Mouse (Mus musculus): ENCODE data around the gene Gata5. TPM values are rescaled to one million over a fixed set of nuclear protein-coding genes. Genes with fewer than 3 reads are reported as not detected.

Gata5 gene
- total and polyA plus RNA-seq, 3 experiments = not detected

DNA sequence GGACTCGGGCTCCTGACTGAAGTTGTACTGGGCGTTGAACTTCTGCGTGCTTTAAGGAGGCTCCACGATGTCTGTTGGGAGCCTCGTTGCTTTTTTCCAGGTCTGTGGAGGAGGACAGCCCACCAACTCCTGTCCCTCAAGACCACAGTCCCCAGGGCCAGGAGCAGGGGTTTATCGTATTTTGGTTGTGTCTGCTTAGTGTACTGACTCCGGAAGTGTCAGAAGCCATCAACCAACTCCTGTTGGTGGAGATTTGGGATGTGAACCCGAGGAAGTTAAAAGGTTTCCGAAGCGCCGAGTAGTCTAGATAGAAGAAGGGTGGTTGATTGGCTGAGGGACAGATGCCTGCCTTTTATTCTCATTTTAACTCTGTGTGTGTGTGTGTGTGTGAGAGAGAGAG lies 5.4 kb upstream of the Gata5 start:
- TF ChIP-seq RAD21 (IDR thresholded peaks at IDR 0.05; ENCODE audit: low read depth, low read length) = no peak
- TF ChIP-seq TCF12 (IDR thresholded peaks at IDR 0.05; ENCODE audit: low read depth, low read length) = no peak
- TF ChIP-seq MAZ (IDR thresholded peaks at IDR 0.05; ENCODE audit: low read depth, low read length) = no peak
- no peak for TF ChIP-seq ZC3H11A (IDR thresholded peaks at IDR 0.05; ENCODE audit: low read depth, low read length)
- no peak for TF ChIP-seq HCFC1 (IDR thresholded peaks at IDR 0.05; ENCODE audit: low read depth, low read length)
- no peak for TF ChIP-seq NRF1 (IDR thresholded peaks at IDR 0.05; ENCODE audit: low read depth, low read length)
- no peak for TF ChIP-seq JUN (IDR thresholded peaks at IDR 0.05; ENCODE audit: insufficient read depth, low read depth, low read length)
- TF ChIP-seq ETS1 (conservative IDR thresholded peaks at IDR 0.05; ENCODE audit: low read depth, low read length) = no peak
- no peak for TF ChIP-seq ZKSCAN1 (IDR thresholded peaks at IDR 0.05; ENCODE audit: borderline replicate concordance, low read depth, low read length)
- TF ChIP-seq E2F4 (IDR thresholded peaks at IDR 0.05; ENCODE audit: insufficient replicate concordance, low read depth, low read length) = no peak
- TF ChIP-seq JUND (conservative IDR thresholded peaks at IDR 0.05; ENCODE audit: low read depth, low read length) = no peak
- no peak for TF ChIP-seq KAT2A (IDR thresholded peaks at IDR 0.05; ENCODE audit: insufficient replicate concordance, low read length)
- no peak for TF ChIP-seq EP300 (IDR thresholded peaks at IDR 0.05; ENCODE audit: low read length)
- Histone ChIP-seq H3K79me2 (replicated peaks; ENCODE audit: control insufficient read depth, extremely low read depth, insufficient read depth, poor library complexity, severe bottlenecking) (no peaks in the 10 kb centered on the region), H3K4me2 (ENCODE audit: insufficient read depth, low read depth, poor library complexity, severe bottlenecking) (no peak overlapping the region), H3K9ac (ENCODE audit: insufficient read depth, low read depth) (no peak overlapping the region), H3K4me1 (ENCODE audit: control insufficient read depth in 1 of 2, insufficient read depth in 2 of 2) (peaks cover 3 to 19% of the 10 kb centered on the region in 2 experiments), H3K9me3 (replicated peaks; ENCODE audit: low read length) (no peaks in the 10 kb centered on the region), H3K27me3 (replicated peaks) (peaks cover 65% of the 10 kb centered on the region), H3K36me3 (replicated peaks in 1 of 2; ENCODE audit: control insufficient read depth in 1 of 2, insufficient read depth in 1 of 2, low read length in 1 of 2) (no peaks in the 10 kb centered on the region), H3K4me3 (replicated peaks in 1 of 3; ENCODE audit: low read depth in 2 of 3, low read length in 2 of 3, poor library complexity in 1 of 3) (no peak overlapping the region), H3K27ac (ENCODE audit: insufficient read depth, low read depth) (no peak overlapping the region)
- dilution Hi-C loops (cut with MboI; ENCODE audit: extremely low pct_ligation_motif_present, extremely low pct_unique_long_range_greater_than_20kb, low sequenced_read_pairs) (no loop called here), in situ Hi-C loops (cut with MboI; ENCODE audit: low pct_ligation_motif_present, low pct_unique_long_range_greater_than_20kb, low sequenced_read_pairs) (loop anchor here (5.0 kb wide), 1 partner anchor 68 kb away; the partner anchor contains the start of gene Cables2)
- no peak for DNase-seq (ENCODE audit: extremely low read depth)

DNA sequence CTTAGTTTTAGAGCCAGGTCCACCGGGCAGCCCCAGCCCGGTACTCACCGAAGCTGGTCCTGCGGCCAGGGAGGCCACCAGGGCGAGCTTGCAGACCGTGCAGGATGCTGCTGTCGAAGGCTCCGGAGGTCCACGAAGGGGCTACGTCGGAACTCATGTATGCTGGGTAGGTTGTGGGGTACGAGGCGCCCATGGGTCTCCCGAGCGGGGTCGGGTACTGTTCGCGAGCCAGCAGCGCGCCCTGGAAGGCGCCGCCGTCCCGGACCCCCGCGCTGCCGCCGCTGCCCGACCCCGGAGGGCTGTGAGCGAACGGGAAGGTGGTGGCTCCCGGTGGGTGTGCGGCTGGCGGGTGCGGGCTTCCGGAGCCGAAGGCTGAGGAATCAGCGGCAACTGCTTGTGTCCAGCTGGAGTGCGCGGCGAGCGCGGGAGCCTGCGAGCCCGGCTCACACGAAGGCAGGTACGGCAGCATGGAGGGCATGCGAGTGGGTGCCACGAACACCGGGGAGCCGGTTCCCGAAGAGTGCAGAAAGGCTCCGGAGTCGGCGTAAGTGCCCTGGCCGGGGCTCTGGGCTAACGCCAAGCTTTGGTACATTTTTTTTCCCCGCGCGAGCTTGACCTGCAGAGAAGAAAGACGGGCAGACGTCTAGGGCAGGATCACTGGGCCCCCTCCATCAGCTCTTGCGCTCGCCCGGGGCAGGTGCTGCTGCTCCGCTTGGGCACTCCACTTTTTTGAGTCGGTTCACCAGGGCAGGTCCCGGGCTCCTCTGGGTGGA lies 535 bp downstream of the Gata5 start:
- Histone ChIP-seq H3K4me2 (ENCODE audit: insufficient read depth, low read depth, poor library complexity, severe bottlenecking) (no peak overlapping the region), H3K4me3 (replicated peaks in 1 of 3; ENCODE audit: low read depth in 2 of 3, low read length in 2 of 3, poor library complexity in 1 of 3) (no peak overlapping the region), H3K4me1 (ENCODE audit: control insufficient read depth in 1 of 2, insufficient read depth in 2 of 2) (no peaks in the 10 kb centered on the region), H3K9me3 (replicated peaks; ENCODE audit: low read length) (no peaks in the 10 kb centered on the region), H3K9ac (ENCODE audit: insufficient read depth, low read depth) (no peak overlapping the region), H3K27ac (ENCODE audit: insufficient read depth, low read depth) (no peak overlapping the region), H3K36me3 (replicated peaks in 1 of 2; ENCODE audit: control insufficient read depth in 1 of 2, insufficient read depth in 1 of 2, low read length in 1 of 2) (no peaks in the 10 kb centered on the region), H3K27me3 (replicated peaks) (peaks cover 79% of the 10 kb centered on the region), H3K79me2 (replicated peaks; ENCODE audit: control insufficient read depth, extremely low read depth, insufficient read depth, poor library complexity, severe bottlenecking) (no peaks in the 10 kb centered on the region)
- dilution Hi-C loops (cut with MboI; ENCODE audit: extremely low pct_ligation_motif_present, extremely low pct_unique_long_range_greater_than_20kb, low sequenced_read_pairs) = no loop called here
- in situ Hi-C loops (cut with MboI; ENCODE audit: low pct_ligation_motif_present, low pct_unique_long_range_greater_than_20kb, low sequenced_read_pairs) = no loop called here
- no peak for DNase-seq (ENCODE audit: extremely low read depth)
- TF ChIP-seq MAX (IDR thresholded peaks at IDR 0.05; ENCODE audit: low read length) (no peak), UBTF (IDR thresholded peaks at IDR 0.05; ENCODE audit: low read depth, low read length) (no peak)
